Mouse (Mus musculus) hindbrain, embryonic 12.5 days (tissue): Measurements from ENCODE around the gene Fbxl15. TPM values are rescaled to one million over a fixed set of nuclear protein-coding genes. Genes with fewer than 3 reads are reported as not detected.
A peak's percentile ranks its signal among the peaks of the same experiment; 100 is the strongest.

Experiments used
- ATAC-seq: fragments of 200-750 bp; cut with Nextera tagmentation; 2 replicates; pipeline ENCODE4 v1.8.0; 2017; ENCODE audit warnings: moderate TSS enrichment; ENCODE audit not compliant: low FRiP score
- H3K27ac ChIP-seq: fragments of 300-500 bp; sonication (generic); 2 replicates; pipeline ENCODE4 v1.5.1; 2016; ENCODE audit warnings: mild to moderate bottlenecking
- H3K27me3 ChIP-seq: fragments of 300-500 bp; sonication (generic); 2 replicates; pipeline ENCODE4 v1.6.1; 2016; ENCODE audit warnings: mild to moderate bottlenecking
- H3K36me3 ChIP-seq: fragments of 300-500 bp; sonication (generic); 2 replicates; pipeline ENCODE4 v1.6.1; 2016; ENCODE audit warnings: mild to moderate bottlenecking
- H3K4me1 ChIP-seq: fragments of 300-500 bp; sonication (generic); 2 replicates; pipeline ENCODE4 v1.6.1; 2016
- H3K4me2 ChIP-seq: fragments of 300-500 bp; sonication (generic); replicated peaks from 2 replicates; pipeline ENCODE4 v1.6.1; 2016; ENCODE audit warnings: mild to moderate bottlenecking
- H3K4me3 ChIP-seq: fragments of 300-500 bp; sonication (generic); 2 replicates; pipeline ENCODE4 v1.5.1; 2016; ENCODE audit warnings: mild to moderate bottlenecking
- H3K9ac ChIP-seq: fragments of 300-500 bp; sonication (generic); 2 replicates; pipeline ENCODE4 v1.6.1; 2016; ENCODE audit warnings: mild to moderate bottlenecking, moderate library complexity
- H3K9me3 ChIP-seq: fragments of 300-500 bp; sonication (generic); replicated peaks from 2 replicates; pipeline ENCODE4 v1.6.1; 2016; ENCODE audit warnings: mild to moderate bottlenecking
- WGBS: fragments of 180-500 bp; shearing (Covaris S2); methylation state at CpG from one replicate; pipeline ENCODE4 v1.1.7; 2016; 5-methylcytosine and 5-hydroxymethylcytosine counted together
- polyA plus RNA-seq: library from polyadenylated mRNA; unstranded; fragments of >200 nt; fragmentation: Nextera tagmentation; extraction: Ambion mirVana; gene quantifications from 2 replicates; pipeline ENCODE4 v1.2.1, GENCODE M21; 2016

Gene Fbxl15
- polyA plus RNA-seq = 26.2 and 28.3 TPM in 2 replicates

DNA sequence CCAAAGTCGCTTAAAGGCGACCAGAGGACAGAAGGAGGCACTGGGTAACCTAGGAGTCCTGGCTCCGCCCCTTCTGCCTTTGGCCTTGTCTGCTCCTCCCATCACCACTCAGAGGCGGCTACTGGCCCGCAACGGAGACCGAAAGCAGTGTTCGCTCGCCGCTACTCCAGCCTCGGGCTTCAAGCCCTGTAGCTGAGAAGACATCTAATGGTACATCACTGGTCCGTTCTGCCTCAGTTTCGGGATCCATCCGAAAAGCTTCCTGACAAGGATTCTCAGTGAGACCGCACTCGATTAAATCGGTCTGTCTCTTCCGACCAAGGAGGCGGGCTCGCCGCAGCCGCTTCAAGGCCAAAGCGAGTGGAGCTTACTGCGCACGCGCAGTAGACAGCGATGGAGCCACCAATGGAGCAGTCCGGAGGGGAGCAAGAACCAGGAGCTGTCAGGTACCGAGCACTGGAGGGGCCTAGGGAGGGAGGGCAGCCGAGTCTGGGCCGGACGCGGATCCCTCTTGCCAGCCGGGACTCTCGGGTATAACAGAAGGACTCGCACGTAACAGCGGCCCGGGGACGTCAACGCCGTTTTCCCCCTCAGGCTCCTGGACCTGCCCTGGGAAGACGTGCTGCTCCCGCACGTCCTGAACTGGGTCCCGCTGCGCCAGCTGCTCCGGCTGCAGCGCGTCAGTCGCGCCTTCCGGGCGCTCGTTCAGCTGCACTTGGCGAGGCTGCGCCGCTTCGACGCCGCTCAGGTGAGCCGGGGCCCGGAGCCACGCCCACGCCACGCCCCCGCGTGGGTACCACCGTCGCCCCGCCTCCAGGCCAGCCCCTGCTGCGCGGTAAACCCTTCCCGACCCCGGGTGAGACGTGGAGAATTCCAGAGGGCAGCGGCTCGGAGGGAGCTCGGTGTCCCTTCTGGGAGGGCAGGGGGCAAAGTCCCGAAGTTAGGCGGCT is at the start of gene Fbxl15:
TSS of gene Fbxl15 (plus strand) at position 104 of the 950 bp plus-strand sequence.
- peak; percentile 88 for ATAC-seq
- Histone ChIP-seq H3K36me3 (peaks cover 25% of the 10 kb centered on the region), H3K27me3 (peaks cover 38% of the 10 kb centered on the region), H3K4me3 (peak within 1 kb of the TSS; percentile 61), H3K4me1 (peaks cover 48% of the 10 kb centered on the region), H3K27ac (peak within 1 kb of the TSS; percentile 98), H3K9me3 (no peaks in the 10 kb centered on the region), H3K9ac (peak within 1 kb of the TSS; percentile 66), H3K4me2 (peak within 1 kb of the TSS; percentile 100)
- under 1% methylated on average over 81 of the region's 81 CpGs for WGBS

DNA sequence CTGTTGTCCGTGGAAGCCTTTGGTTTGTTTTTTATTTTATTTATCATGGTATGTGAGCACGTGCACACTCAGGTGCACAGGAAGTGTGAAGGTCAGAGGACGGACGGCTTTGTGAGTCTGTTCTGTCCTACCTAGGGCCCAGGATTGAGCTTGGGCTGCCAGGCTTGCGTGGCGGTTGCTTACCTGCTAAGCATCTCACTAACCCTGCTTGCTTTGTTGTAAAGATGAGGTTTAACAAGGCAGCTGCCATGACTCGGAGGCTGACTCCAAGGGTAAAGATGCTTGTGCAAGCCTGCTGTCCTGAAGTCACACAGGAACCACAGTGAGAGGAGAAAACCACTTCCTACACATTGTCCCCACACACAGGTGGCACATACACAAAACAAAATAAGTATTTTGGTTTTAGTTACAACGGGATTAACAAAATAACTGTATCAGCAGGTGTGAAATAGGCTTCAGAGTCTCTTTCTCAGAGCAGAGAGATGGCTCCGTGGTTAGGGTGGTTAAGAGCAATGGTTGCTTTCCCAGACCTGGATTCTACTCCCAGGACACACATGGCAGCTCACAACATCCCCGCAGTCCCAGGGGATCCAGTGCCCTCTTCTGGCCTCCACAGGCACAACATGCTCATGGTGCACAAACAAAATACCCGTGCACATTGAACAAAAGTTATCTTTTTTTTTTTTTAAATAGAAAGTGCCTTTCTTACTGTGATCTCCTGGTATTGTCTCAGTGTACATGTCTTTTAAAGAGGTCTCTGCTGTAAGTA is 45.7 kb upstream of the Fbxl15 start:
- H3K27ac ChIP-seq = no peak overlapping the region
- no peaks in the 10 kb centered on the region for H3K4me1 ChIP-seq
- H3K36me3 ChIP-seq = peaks cover 93% of the 10 kb centered on the region
- no peaks in the 10 kb centered on the region for H3K27me3 ChIP-seq
- WGBS = 95% methylated on average over 11 of the region's 11 CpGs
- H3K4me3 ChIP-seq = no peak overlapping the region
- H3K9me3 ChIP-seq = no peaks in the 10 kb centered on the region
- no peak for ATAC-seq
- H3K9ac ChIP-seq = no peak overlapping the region
- no peak overlapping the region for H3K4me2 ChIP-seq

DNA sequence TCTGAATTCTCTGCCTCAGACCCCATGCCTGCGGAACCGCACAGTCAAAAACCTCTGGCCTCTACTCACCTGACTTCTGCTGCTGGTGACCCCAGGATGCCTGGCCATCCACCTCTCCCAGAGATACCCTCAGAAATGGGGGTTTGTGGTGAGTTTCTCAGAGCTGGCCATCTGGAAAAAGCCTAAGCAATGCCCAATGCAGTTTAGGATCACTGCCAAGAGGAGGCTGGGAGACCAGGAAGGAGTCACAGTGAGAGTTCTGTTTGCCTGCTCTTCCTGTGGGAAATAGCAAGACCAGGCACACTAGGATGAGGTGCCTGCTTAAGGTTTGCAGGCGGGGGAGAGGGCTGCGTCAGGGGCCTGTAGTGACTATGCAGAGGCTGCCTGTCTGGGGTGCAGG is 43.3 kb upstream of the Fbxl15 start:
- no peaks in the 10 kb centered on the region for H3K27me3 ChIP-seq
- H3K9ac ChIP-seq = no peak overlapping the region
- no peak overlapping the region for H3K4me2 ChIP-seq
- H3K4me3 ChIP-seq = no peak overlapping the region
- no peak overlapping the region for H3K27ac ChIP-seq
- no peaks in the 10 kb centered on the region for H3K9me3 ChIP-seq
- H3K4me1 ChIP-seq = no peaks in the 10 kb centered on the region
- WGBS = 90% methylated on average over 4 of the region's 4 CpGs
- no peak for ATAC-seq
- H3K36me3 ChIP-seq = peaks cover 79% of the 10 kb centered on the region

DNA sequence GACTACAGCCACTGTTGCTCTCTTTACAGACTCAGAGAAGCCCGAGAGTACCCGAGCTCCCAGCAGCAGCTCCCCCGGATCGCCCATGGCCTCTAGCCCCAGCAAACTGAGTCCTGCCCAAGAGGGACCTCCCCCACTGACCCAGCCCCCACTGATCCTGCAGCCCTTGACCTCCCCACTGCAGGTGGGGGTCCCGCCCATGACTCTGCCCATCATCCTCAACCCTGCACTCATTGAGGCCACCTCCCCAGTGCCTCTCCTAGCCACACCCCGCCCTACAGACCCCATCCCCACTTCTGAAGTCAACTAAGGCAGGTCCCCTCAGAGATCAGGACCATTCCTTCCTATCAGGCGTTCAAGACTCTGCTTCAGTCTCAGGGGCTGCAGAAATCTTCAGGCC is 42.4 kb upstream of the Fbxl15 start:
- Histone ChIP-seq H3K4me1 (no peaks in the 10 kb centered on the region), H3K9me3 (no peaks in the 10 kb centered on the region), H3K4me2 (no peak overlapping the region), H3K27ac (no peak overlapping the region), H3K36me3 (peaks cover 69% of the 10 kb centered on the region), H3K27me3 (no peaks in the 10 kb centered on the region), H3K4me3 (no peak overlapping the region), H3K9ac (no peak overlapping the region)
- no peak for ATAC-seq
- WGBS = 93% methylated on average over 7 of the region's 7 CpGs

DNA sequence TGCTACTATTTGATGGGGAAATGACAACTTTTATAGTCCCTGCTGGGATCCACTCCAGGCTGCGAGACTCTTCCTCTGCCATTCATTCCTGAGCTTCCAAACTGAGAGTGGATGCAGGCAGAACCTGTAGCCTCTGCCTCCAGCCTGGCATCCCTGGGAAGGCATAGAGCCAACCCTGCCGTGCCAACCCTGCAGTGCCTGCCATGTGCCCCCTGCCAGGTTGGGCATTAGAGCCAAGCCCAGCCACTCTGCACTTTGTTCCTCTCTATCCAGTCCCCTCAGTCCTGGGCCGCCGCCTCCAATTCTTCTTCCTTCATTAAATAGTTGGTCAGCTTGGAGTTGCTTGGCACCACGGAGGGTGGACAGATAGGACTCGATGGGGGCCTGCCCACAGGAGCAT is 41.9 kb upstream of the Fbxl15 start:
- 91% methylated on average over 6 of the region's 6 CpGs for WGBS
- Histone ChIP-seq H3K9ac (no peak overlapping the region), H3K36me3 (peaks cover 65% of the 10 kb centered on the region), H3K27me3 (no peaks in the 10 kb centered on the region), H3K9me3 (no peaks in the 10 kb centered on the region), H3K4me1 (no peaks in the 10 kb centered on the region), H3K4me3 (no peak overlapping the region), H3K27ac (no peak overlapping the region), H3K4me2 (no peak overlapping the region)
- ATAC-seq = no peak

DNA sequence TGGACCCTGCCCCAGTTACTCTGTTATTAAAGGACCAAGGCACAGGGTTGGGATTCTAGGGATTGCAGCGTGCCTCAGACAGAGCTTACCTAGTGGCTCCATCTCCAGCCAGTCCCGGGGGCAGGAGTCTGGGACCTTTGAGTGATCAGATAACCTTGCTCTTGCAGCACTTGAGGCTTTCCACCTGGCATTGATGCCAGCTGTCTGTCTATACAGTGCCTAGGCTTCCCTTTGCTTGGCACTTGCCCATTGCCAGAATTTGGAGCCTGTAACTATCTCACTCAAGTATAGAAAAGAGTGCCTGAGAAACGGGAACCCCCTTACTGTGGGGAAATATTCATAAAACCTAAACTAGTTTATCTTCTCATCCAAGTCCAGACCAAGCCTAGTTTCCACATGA is 41.1 kb upstream of the Fbxl15 start:
- Histone ChIP-seq H3K4me3 (no peak overlapping the region), H3K27ac (no peak overlapping the region), H3K9ac (no peak overlapping the region), H3K4me1 (no peaks in the 10 kb centered on the region), H3K9me3 (no peaks in the 10 kb centered on the region), H3K36me3 (peaks cover 56% of the 10 kb centered on the region), H3K4me2 (no peak overlapping the region), H3K27me3 (no peaks in the 10 kb centered on the region)
- ATAC-seq = no peak
- WGBS = 89% methylated on average over 3 of the region's 3 CpGs

DNA sequence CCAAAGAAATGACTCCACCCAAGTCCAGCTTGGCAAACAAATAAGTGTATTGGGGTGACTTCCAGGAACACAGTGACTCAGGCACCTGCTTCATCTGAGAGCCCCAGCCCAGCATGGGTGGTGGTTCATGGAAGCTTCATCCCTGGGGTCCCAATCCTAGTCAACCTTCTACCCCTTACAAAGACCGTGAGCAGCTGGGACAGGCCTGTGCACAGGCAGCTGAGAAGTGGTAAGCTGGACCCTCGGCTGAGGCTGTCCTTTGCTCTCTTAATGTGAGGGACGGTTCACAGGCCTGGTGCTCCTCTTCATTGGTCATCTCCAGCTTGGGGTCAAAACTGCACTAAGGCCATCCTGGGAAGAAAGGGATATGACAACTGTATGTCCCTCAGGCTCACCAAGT is 40.4 kb upstream of the Fbxl15 start:
- Histone ChIP-seq H3K27ac (no peak overlapping the region), H3K9me3 (no peaks in the 10 kb centered on the region), H3K4me2 (no peak overlapping the region), H3K4me3 (no peak overlapping the region), H3K27me3 (no peaks in the 10 kb centered on the region), H3K9ac (no peak overlapping the region), H3K36me3 (peaks cover 50% of the 10 kb centered on the region), H3K4me1 (no peaks in the 10 kb centered on the region)
- ATAC-seq = no peak
- WGBS = 89% methylated on average over 3 of the region's 3 CpGs

DNA sequence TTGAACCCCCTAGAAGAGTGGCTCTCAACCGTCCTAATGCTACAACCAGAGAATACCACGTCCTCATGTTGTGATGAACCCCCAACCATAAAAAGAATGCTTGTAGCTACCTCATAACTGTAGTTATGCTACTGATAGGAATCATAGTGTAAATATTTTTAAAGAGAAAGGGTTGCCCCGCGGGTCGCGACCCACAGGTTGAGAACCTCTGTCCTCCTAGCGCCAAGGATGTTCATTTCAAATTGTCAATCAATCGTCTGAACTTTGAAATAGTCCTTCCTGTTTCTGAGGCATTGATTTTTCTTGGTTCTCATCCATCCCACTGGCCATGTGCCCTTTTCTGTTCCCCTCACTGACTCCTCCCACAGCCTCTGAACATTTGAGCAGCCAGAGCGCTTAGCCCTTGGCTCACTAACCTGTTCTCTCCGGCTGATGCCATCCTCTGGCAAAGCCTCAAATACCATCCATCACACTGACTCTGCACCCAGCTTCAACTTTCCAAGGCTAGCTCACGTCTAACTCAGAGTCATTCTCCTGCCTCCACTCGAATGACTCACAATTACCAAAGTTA is 37.4 kb upstream of the Fbxl15 start:
- no peak for ATAC-seq
- H3K27ac ChIP-seq = no peak overlapping the region
- peaks cover 19% of the 10 kb centered on the region for H3K36me3 ChIP-seq
- no peak overlapping the region for H3K4me2 ChIP-seq
- no peak overlapping the region for H3K9ac ChIP-seq
- H3K27me3 ChIP-seq = no peaks in the 10 kb centered on the region
- no peak overlapping the region for H3K4me3 ChIP-seq
- no peaks in the 10 kb centered on the region for H3K4me1 ChIP-seq
- 72% methylated on average over 12 of the region's 12 CpGs for WGBS
- no peaks in the 10 kb centered on the region for H3K9me3 ChIP-seq

DNA sequence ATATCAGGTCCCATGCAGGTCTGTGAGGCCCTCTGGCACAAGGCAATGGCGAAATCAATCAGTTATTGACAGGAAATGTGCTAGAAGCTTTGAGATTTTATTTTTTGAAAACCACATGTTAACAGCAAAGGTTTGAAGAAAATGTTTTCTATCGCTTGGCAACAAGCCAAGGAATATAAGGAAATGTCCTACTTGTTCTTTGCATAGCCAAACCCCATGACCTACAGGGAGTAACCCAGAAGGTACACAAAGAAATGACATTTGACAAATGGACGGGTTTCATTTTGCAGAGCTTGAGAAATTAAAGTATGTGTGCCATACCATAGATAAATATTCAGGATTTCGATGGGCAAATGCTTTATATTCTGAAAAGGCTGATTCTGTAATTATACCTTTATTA is 31.0 kb upstream of the Fbxl15 start:
- WGBS = 77% methylated on average over 4 of the region's 4 CpGs
- no peaks in the 10 kb centered on the region for H3K27me3 ChIP-seq
- ATAC-seq = no peak
- H3K9ac ChIP-seq = no peak overlapping the region
- H3K27ac ChIP-seq = no peak overlapping the region
- H3K9me3 ChIP-seq = no peaks in the 10 kb centered on the region
- H3K4me2 ChIP-seq = no peak overlapping the region
- H3K36me3 ChIP-seq = no peaks in the 10 kb centered on the region
- no peaks in the 10 kb centered on the region for H3K4me1 ChIP-seq
- H3K4me3 ChIP-seq = no peak overlapping the region

DNA sequence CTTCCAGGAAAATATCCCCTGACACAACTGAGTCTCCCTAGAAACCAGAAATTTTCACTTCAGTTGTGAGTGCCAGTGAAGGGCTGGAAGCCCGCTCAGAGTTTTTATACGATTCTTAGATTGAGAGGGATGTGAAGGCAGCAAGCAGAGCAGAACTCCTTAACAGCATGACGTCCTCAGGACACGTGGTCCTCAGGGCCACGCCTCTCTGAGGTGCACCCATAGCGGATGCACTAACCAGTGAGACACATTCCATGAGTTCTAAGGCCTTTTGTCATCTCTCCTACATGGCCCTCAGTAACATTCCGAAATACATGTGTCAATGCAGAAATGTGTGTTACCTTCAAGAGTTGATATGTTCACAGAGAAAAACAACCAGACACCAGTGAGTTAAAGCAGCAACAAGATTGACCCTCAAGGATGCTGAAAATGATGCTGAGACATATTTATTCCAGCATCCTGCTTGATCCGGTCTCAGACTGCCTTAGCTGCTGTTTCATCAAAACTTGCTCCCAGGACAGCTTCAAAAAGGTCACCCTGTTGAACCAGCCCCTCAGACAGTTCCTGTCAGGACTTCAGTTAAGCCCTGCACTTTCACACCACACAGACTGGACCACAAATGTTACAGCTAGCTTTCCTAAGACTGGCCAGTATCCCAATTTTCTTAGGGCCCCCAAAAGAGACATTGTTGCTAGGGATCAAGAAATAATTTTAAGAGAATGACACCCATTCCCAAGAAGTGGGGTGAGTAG is 27.5 kb upstream of the Fbxl15 start:
- H3K4me3 ChIP-seq = no peak overlapping the region
- 37% methylated on average over 8 of the region's 8 CpGs for WGBS
- H3K4me1 ChIP-seq = peaks cover 7% of the 10 kb centered on the region
- no peaks in the 10 kb centered on the region for H3K9me3 ChIP-seq
- no peak overlapping the region for H3K9ac ChIP-seq
- H3K36me3 ChIP-seq = no peaks in the 10 kb centered on the region
- ATAC-seq = no peak
- 0 out of 2 replicates have a peak, but pooled peaks cover 4% of the 10 kb centered on the region for H3K27me3 ChIP-seq
- H3K4me2 ChIP-seq = no peak overlapping the region
- no peak overlapping the region for H3K27ac ChIP-seq

DNA sequence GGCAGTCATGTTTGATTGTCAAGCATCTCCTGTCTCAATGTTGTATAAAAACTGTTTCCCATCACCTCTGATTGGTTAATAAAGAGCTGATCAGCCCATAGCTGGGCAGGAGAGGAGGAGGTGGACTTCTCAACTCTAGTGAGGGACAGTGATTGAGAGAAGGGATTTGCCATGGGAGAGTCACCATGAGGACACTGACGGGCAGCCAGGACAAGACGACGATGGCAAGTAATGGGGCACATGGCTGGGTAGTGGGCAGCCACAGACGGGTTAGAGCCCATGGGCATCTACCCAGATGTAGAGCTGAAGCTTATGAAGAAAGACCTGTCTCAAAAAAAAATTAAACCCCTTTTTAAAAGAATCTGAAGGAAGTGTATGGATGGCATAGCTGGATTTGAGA is 25.4 kb upstream of the Fbxl15 start:
- Histone ChIP-seq H3K4me1 (peaks cover 15% of the 10 kb centered on the region), H3K9me3 (no peaks in the 10 kb centered on the region), H3K27ac (no peak overlapping the region), H3K36me3 (no peaks in the 10 kb centered on the region), H3K4me3 (no peak overlapping the region), H3K27me3 (peaks cover 21% of the 10 kb centered on the region), H3K9ac (no peak overlapping the region), H3K4me2 (no peak overlapping the region)
- ATAC-seq = no peak
- WGBS = 88% methylated on average over 4 of the region's 4 CpGs
